Comparison of ENCODE assay signal across 21 mouse cellular contexts in the genomic region with DNA sequence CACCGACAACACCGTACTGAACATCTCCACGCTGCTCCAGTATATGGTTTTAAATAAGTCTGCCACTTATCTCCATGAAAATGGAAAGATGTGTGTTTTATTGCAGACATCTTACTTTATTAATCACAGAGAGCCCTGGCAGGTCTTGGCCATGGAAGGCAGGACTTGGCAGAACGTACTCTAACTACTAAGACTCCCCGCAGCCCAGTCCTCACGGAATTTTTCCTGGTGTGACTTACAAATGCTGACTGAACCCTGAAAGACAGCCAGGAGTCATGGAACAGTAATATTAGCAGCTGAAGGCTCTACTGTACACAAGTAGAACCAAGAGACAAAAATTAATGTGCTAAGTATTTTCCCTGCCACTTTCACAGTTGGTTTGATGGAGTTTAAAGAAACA. TPM values are rescaled to one million over a fixed set of nuclear protein-coding genes. Genes with fewer than 3 reads are reported as not detected.
A peak's percentile ranks its signal among the peaks of the same experiment; 100 is the strongest.
DNase-seq lines count a peak whose midpoint lies in the region; ATAC-seq and TF ChIP-seq lines count a peak whose summit lies in the region.
"Had no signal": no experiment of that assay in that cellular context is flagged by ENCODE, and none has a peak within 500 bp of the region (broad histone marks: within the 10 kb centered on the region; RNA-seq: fewer than 3 reads in every experiment).

No protein-coding gene starts in this region.

- H3K9me3 ChIP-seq in heart, embryonic 16.5 days (replicated peaks; ENCODE audit: control insufficient read depth, low read length), result no peaks in the 10 kb centered on the region
- H3K9me3 ChIP-seq in lung, embryonic 16.5 days (ENCODE audit: control insufficient read depth, low read length), result no peaks in the 10 kb centered on the region
- no peaks in the 10 kb centered on the region for H3K9me3 ChIP-seq in lung, postnatal 0 days (ENCODE audit: low read length)
- H3K9me3 ChIP-seq: kidney, embryonic 15.5 days; midbrain, embryonic 12.5 days had no signal

- H3K4me2 ChIP-seq in heart, embryonic 16.5 days (ENCODE audit: low read depth, low read length), result no peak overlapping the region
- no peak overlapping the region for H3K4me2 ChIP-seq in lung, embryonic 16.5 days (ENCODE audit: low read depth, low read length)
- no peak overlapping the region for H3K4me2 ChIP-seq in lung, postnatal 0 days (replicated peaks; ENCODE audit: low read depth, low read length)
- H3K4me2 ChIP-seq: hindbrain, embryonic 14.5 days; kidney, embryonic 15.5 days; midbrain, embryonic 12.5 days had no signal

- WGBS in heart, embryonic 16.5 days, result 63% methylated on average over 6 of the region's 6 CpGs
- 56% methylated on average over 6 of the region's 6 CpGs for WGBS in lung, embryonic 16.5 days
- WGBS in lung, adult 2 months, result 66% methylated on average over 6 of the region's 6 CpGs
- 58% methylated on average over 6 of the region's 6 CpGs for WGBS in lung, postnatal 0 days

- intact Hi-C loops in heart, postnatal 14 days (cut with DNase I), result loop anchor here (10.0 kb wide), 1 partner anchor 639 kb away; no protein-coding TSS in a partner anchor

- no peaks in the 10 kb centered on the region for H3K36me3 ChIP-seq in heart, embryonic 16.5 days (ENCODE audit: control insufficient read depth, insufficient read depth)
- no peaks in the 10 kb centered on the region for H3K36me3 ChIP-seq in lung, embryonic 16.5 days (ENCODE audit: control insufficient read depth, insufficient read depth, low read length)
- H3K36me3 ChIP-seq in lung, postnatal 0 days (ENCODE audit: insufficient read depth, low read length), result no peaks in the 10 kb centered on the region
- H3K36me3 ChIP-seq: kidney, embryonic 15.5 days; midbrain, embryonic 12.5 days had no signal

- peak overlapping the region; percentile 44; the same call in 1 of the 2 replicates for H3K27ac ChIP-seq in heart, embryonic 16.5 days (ENCODE audit: low read length)
- peak overlapping the region; percentile 48; the same call in 1 of the 2 replicates for H3K27ac ChIP-seq in lung, embryonic 16.5 days (ENCODE audit: low read length)
- no peak overlapping the region for H3K27ac ChIP-seq in lung, postnatal 0 days (ENCODE audit: low read length)
- H3K27ac ChIP-seq: hindbrain, embryonic 14.5 days; kidney, embryonic 15.5 days; liver, embryonic 14.5 days; midbrain, embryonic 12.5 days had no signal

- H3K4me3 ChIP-seq in heart, embryonic 16.5 days (ENCODE audit: low read length), result no peak overlapping the region
- no peak overlapping the region for H3K4me3 ChIP-seq in lung, embryonic 16.5 days (ENCODE audit: low read length)
- no peak overlapping the region for H3K4me3 ChIP-seq in lung, adult 2 months (replicated peaks; ENCODE audit: extremely low read depth, low read depth, low read length)
- H3K4me3 ChIP-seq in lung, postnatal 0 days (ENCODE audit: low read depth, low read length), result no peak overlapping the region
- H3K4me3 ChIP-seq: kidney, embryonic 15.5 days; midbrain, embryonic 12.5 days had no signal

- H3K27me3 ChIP-seq in heart, embryonic 16.5 days (ENCODE audit: control insufficient read depth, insufficient read depth, low read length), result no peaks in the 10 kb centered on the region
- H3K27me3 ChIP-seq in lung, embryonic 16.5 days (ENCODE audit: control insufficient read depth, insufficient read depth, low read depth, low read length), result no peaks in the 10 kb centered on the region
- H3K27me3 ChIP-seq in lung, postnatal 0 days (replicated peaks; ENCODE audit: insufficient read depth, low read length), result no peaks in the 10 kb centered on the region
- H3K27me3 ChIP-seq: kidney, embryonic 15.5 days; midbrain, embryonic 12.5 days had no signal

- no peak for TF ChIP-seq CTCF in lung, adult 2 months (IDR thresholded peaks at IDR 0.05; ENCODE audit: insufficient read depth, low read length)
- no peak for TF ChIP-seq CTCF in lung, postnatal 0 days (IDR thresholded peaks at IDR 0.05)

- H3K9ac ChIP-seq in heart, embryonic 16.5 days (ENCODE audit: low read length), result no peak overlapping the region
- H3K9ac ChIP-seq in lung, embryonic 16.5 days (ENCODE audit: low read length), result no peak overlapping the region
- H3K9ac ChIP-seq in lung, postnatal 0 days (replicated peaks; ENCODE audit: low read depth), result no peak overlapping the region
- H3K9ac ChIP-seq: hindbrain, embryonic 14.5 days; kidney, embryonic 15.5 days; liver, embryonic 14.5 days; midbrain, embryonic 12.5 days had no signal

- ATAC-seq in heart, embryonic 16.5 days (replicated peaks; ENCODE audit: extremely low read depth, insufficient read depth, low FRiP score), result no peak
- peak; percentile 94 for ATAC-seq in lung, embryonic 16.5 days (ENCODE audit: low read depth)
- peak; percentile 35 for ATAC-seq in lung, postnatal 0 days
- no peak for ATAC-seq in activated CD4-positive, CD25-positive, alpha-beta regulatory T cell, adult 4 months
- ATAC-seq: forebrain, embryonic 14.5 days had no signal

- no peak for TF ChIP-seq POLR2A in lung, adult 2 months (IDR thresholded peaks at IDR 0.05; ENCODE audit: borderline replicate concordance, extremely low read depth, low read depth, low read length)

- no peak for DNase-seq in heart, postnatal 14 days
- no peak for DNase-seq in lung, adult 2 months
- DNase-seq in lung, postnatal 0 days (ENCODE audit: low spot score), result peak; percentile 69
- DNase-seq in lung, postnatal 36 days, result peak; percentile 20
- DNase-seq: adrenal gland, adult 2 months; B cell, adult 2 months; cerebellum, adult 2 months; cerebellum, postnatal 14 days; gastrocnemius, postnatal 14 days; kidney, adult 18-20 months; kidney, postnatal 25 days; liver; thymus, postnatal 4 days had no signal

- H3K4me1 ChIP-seq in heart, embryonic 16.5 days (ENCODE audit: control insufficient read depth, insufficient read depth, low read length), result no peaks in the 10 kb centered on the region
- peaks cover 6% of the 10 kb centered on the region for H3K4me1 ChIP-seq in lung, embryonic 16.5 days (replicated peaks; ENCODE audit: control insufficient read depth, insufficient read depth, low read length)
- H3K4me1 ChIP-seq in lung, adult 2 months (ENCODE audit: control insufficient read depth, insufficient read depth, low read length), result no peaks in the 10 kb centered on the region
- H3K4me1 ChIP-seq in lung, postnatal 0 days (ENCODE audit: insufficient read depth, low read depth, low read length), result no peaks in the 10 kb centered on the region
- H3K4me1 ChIP-seq: kidney, embryonic 15.5 days; midbrain, embryonic 12.5 days had no signal

- 0 out of 2 replicates have a peak, but pooled peaks have one; percentile 18 for TF ChIP-seq EP300 in lung, postnatal 0 days (IDR thresholded peaks at IDR 0.05)

RNA-seq across cellular contexts. Expression of a gene that starts 34.0 kb away (rescaled TPM):
- 3.9 and 5.2 TPM in 2 replicates for polyA plus RNA-seq in heart, embryonic 16.5 days (2015; fragmentation: Nextera tagmentation; extraction: Ambion mirVana)
- under 1 TPM; 0.76 to 0.83 TPM for total RNA-seq in heart, postnatal 14 days (2021)
- 5.3 and 5.9 TPM in 2 replicates for polyA plus RNA-seq in lung, embryonic 16.5 days (2015; fragmentation: Nextera tagmentation; extraction: Ambion mirVana)
- polyA plus RNA-seq in lung, adult 2 months (2012; rRNA removed), result 1.0 and 2.2 TPM in 2 replicates
- 6.1 and 6.7 TPM in 2 replicates for polyA plus RNA-seq in lung, postnatal 0 days (2015; fragmentation: Nextera tagmentation; extraction: Ambion mirVana)
- polyA plus RNA-seq in activated CD4-positive, CD25-positive, alpha-beta regulatory T cell, adult 4 months (2017; shearing (Covaris generic)), result 1 to 10 TPM; 4.8 to 5.0 TPM

RNA-seq across cellular contexts. Expression of a gene that starts 34.1 kb away (rescaled TPM):
- polyA plus RNA-seq in heart, embryonic 16.5 days (2015; fragmentation: Nextera tagmentation; extraction: Ambion mirVana), result 20.1 and 20.6 TPM in 2 replicates
- 1 to 10 TPM; 5.8 to 8.9 TPM for total RNA-seq in heart, postnatal 14 days (2021)
- polyA plus RNA-seq in lung, embryonic 16.5 days (2015; fragmentation: Nextera tagmentation; extraction: Ambion mirVana), result 39.6 and 41.1 TPM in 2 replicates
- polyA plus RNA-seq in lung, adult 2 months (2012; rRNA removed), result 4.4 and 7.7 TPM in 2 replicates
- polyA plus RNA-seq in lung, postnatal 0 days (2015; fragmentation: Nextera tagmentation; extraction: Ambion mirVana), result 20.5 and 24.6 TPM in 2 replicates
- polyA plus RNA-seq in activated CD4-positive, CD25-positive, alpha-beta regulatory T cell, adult 4 months (2017; shearing (Covaris generic)), result 10 to 100 TPM; 17.3 to 18.7 TPM

Comparison
In these comparisons a context has a peak if more than half of its experiments do, and no peak if none do; other contexts are left out.
1. DNase-seq: peak in lung, postnatal 0 days (single experiment) and lung, postnatal 36 days (single experiment); none in heart, postnatal 14 days (0 of 2) and lung, adult 2 months (single experiment).
2. ATAC-seq: peak in lung, embryonic 16.5 days (single experiment) and lung, postnatal 0 days (single experiment); none in heart, embryonic 16.5 days (single experiment) and activated CD4-positive, CD25-positive, alpha-beta regulatory T cell, adult 4 months (single experiment).